Mouse (Mus musculus): ENCODE results near the gene Fhl1. TPM values are rescaled to one million over a fixed set of nuclear protein-coding genes. Genes with fewer than 3 reads are reported as not detected.

The Fhl1 gene
- polyA plus RNA-seq, 1 experiment: 23.4 TPM

DNA sequence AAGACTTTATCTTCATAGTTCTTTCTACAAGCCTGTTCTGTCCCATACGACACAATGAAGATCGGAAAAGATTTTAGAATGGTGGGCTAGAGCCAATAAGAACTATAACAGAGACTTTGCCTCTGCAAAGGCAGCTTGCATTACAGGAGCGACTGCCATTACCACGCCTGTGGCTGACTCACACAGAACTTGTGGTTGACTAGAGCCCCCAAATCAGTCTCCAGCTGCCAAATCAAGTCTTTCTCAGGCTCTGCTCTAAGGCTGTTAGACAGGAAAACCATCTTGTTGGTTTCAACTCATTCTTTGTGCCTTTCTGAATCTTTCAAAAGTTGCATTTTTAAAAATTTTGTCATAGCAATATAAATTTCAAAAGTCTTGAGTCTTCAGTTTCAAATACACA lies 33.7 kb upstream of the Fhl1 start:
- WGBS: 62% methylated on average over 4 of the region's 4 CpGs
- Histone ChIP-seq H3K36me3 (ENCODE audit: control insufficient read depth, insufficient read depth, low read length) (no peaks in the 10 kb centered on the region), H3K4me1 (ENCODE audit: control insufficient read depth, insufficient read depth, insufficient read length) (no peaks in the 10 kb centered on the region), H3K27me3 (ENCODE audit: control insufficient read depth, insufficient read depth, low read length) (no peaks in the 10 kb centered on the region), H3K27ac (ENCODE audit: insufficient read depth, low read length) (no peak overlapping the region), H3K4me3 (ENCODE audit: extremely low read depth, insufficient read depth, insufficient read length) (no peak overlapping the region)
- no peak for DNase-seq (ENCODE audit: low read depth in 1 of 2, low spot score in 2 of 2)
- TF ChIP-seq POLR2A (IDR thresholded peaks at IDR 0.05; ENCODE audit: low read depth, low read length) (no peak), CTCF (IDR thresholded peaks at IDR 0.05; ENCODE audit: extremely low read depth, insufficient read depth, insufficient read length, insufficient replicate concordance) (no peak)

DNA sequence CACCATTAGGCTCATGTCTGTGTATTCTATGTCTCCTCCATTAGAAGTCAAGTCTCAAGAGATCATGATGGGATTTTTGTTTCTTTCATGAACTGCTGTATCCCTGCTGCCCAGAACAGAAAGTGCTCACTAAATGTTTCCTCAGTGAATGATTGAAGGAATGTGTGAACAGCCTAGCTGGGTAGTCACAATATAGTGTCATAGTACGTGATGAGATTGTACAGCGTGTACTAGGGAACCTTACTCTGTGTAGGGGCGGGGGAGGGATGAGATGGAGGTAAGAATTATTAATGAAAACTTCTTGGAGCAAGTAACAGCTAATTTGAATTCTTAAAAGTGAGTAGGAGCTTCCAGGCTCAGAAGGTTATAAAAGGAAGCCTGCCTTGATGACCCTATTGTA lies 30.3 kb upstream of the Fhl1 start:
- H3K4me1 ChIP-seq (ENCODE audit: control insufficient read depth, insufficient read depth, insufficient read length): no peaks in the 10 kb centered on the region
- no peak for DNase-seq (ENCODE audit: low read depth in 1 of 2, low spot score in 2 of 2)
- no peak overlapping the region for H3K4me3 ChIP-seq (ENCODE audit: extremely low read depth, insufficient read depth, insufficient read length)
- H3K27me3 ChIP-seq (ENCODE audit: control insufficient read depth, insufficient read depth, low read length): no peaks in the 10 kb centered on the region
- no peak for TF ChIP-seq POLR2A (IDR thresholded peaks at IDR 0.05; ENCODE audit: low read depth, low read length)
- no peak overlapping the region for H3K27ac ChIP-seq (ENCODE audit: insufficient read depth, low read length)
- no peaks in the 10 kb centered on the region for H3K36me3 ChIP-seq (ENCODE audit: control insufficient read depth, insufficient read depth, low read length)
- WGBS: 82% methylated on average over 3 of the region's 3 CpGs

DNA sequence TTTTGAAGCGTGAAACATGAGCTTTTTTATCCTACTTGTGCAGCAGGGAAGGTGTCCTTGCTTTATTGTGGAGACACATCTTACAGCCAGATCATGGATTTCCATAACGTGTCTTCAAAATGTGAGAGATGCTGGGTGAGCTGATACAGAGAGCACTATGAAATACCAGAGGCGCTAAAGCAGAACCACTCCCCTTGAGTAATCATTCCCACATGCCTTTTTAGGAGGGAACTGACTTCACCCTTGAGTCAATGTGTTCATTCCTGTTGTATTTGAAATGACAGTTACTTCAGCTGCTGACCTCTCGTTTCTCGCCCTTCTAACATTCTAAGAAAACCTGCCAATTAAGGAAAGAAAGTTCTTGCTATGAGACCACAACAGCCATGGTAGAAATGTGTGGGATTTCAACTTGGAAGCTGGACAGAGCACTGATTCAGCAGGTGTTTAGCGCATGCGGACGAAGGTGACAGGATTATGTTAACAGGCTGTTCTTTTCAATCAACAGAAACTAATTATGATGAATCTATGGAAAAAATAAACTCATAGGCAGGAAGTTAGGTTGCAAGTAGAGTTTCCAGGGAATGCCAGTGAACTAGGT lies 27.5 kb upstream of the Fhl1 start:
- no peak for DNase-seq (ENCODE audit: low read depth in 1 of 2, low spot score in 2 of 2)
- no peak overlapping the region for H3K4me3 ChIP-seq (ENCODE audit: extremely low read depth, insufficient read depth, insufficient read length)
- H3K27me3 ChIP-seq (ENCODE audit: control insufficient read depth, insufficient read depth, low read length): no peaks in the 10 kb centered on the region
- H3K36me3 ChIP-seq (ENCODE audit: control insufficient read depth, insufficient read depth, low read length): no peaks in the 10 kb centered on the region
- no peaks in the 10 kb centered on the region for H3K4me1 ChIP-seq (ENCODE audit: control insufficient read depth, insufficient read depth, insufficient read length)
- H3K27ac ChIP-seq (ENCODE audit: insufficient read depth, low read length): no peak overlapping the region
- 82% methylated on average over 8 of the region's 8 CpGs for WGBS
- TF ChIP-seq POLR2A (IDR thresholded peaks at IDR 0.05; ENCODE audit: low read depth, low read length): no peak
- TF ChIP-seq CTCF (IDR thresholded peaks at IDR 0.05; ENCODE audit: extremely low read depth, insufficient read depth, insufficient read length, insufficient replicate concordance): no peak

DNA sequence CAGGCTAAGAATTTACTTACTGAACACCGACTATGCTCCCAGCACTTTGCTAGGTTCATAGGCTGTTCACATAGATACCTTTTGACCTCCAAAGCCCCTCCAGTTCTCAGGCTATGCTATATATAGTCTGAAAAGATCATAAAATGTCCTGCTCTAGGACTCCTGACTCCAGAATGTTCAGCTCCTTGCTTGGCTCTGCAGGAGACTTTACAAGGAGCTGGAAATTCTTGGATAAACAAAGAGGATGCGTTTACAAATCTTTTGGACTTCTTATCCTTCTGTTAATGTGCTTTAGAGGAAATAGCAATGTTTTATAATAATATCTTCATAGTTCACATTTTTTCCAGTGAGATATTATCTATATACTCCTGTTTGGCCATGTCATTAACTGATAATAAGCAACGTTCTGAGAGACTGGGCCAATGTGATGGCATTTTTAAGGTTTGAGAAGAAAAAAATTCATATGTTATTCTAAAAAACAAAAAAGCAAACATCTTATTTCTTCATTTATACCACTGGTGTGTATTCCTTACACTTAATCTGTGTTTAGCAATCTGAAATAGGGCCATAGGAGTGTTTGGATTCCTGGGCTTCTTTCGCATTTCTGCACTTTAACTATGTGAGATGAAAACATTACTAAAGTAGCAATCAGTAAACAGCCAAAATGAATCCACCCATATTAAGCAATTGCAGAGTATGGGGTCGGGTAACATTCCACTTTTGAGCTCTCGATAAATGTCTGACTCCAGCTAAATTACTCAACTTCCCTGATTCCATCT lies 22.8 kb upstream of the Fhl1 start:
- no peak overlapping the region for H3K27ac ChIP-seq (ENCODE audit: insufficient read depth, low read length)
- no peaks in the 10 kb centered on the region for H3K4me1 ChIP-seq (ENCODE audit: control insufficient read depth, insufficient read depth, insufficient read length)
- TF ChIP-seq CTCF (IDR thresholded peaks at IDR 0.05; ENCODE audit: extremely low read depth, insufficient read depth, insufficient read length, insufficient replicate concordance): no peak
- no peak for TF ChIP-seq POLR2A (IDR thresholded peaks at IDR 0.05; ENCODE audit: low read depth, low read length)
- H3K4me3 ChIP-seq (ENCODE audit: extremely low read depth, insufficient read depth, insufficient read length): no peak overlapping the region
- H3K27me3 ChIP-seq (ENCODE audit: control insufficient read depth, insufficient read depth, low read length): no peaks in the 10 kb centered on the region
- no peaks in the 10 kb centered on the region for H3K36me3 ChIP-seq (ENCODE audit: control insufficient read depth, insufficient read depth, low read length)
- 81% methylated on average over 6 of the region's 6 CpGs for WGBS
- no peak for DNase-seq (ENCODE audit: low read depth in 1 of 2, low spot score in 2 of 2)

DNA sequence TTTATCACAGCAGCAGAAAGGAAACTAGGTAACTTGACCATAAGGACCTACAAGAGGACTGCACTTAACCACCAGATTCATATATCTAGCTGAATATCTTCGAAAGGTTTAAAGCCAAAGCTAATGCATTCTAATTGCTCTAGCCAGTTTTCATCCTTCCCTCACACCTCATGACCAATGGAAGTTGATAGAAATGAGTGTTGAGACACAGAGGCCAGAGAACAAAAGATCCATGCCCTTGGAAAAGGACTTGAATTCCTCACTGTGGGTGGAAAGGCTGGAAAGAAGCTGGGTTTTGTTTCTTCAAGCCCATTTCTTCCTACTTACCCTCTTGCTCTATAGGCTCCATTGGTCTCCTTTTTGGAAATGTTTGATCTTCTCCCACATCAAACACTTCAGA lies 21.1 kb upstream of the Fhl1 start:
- WGBS: 86% methylated on average over 1 of the region's 1 CpGs
- no peak overlapping the region for H3K4me3 ChIP-seq (ENCODE audit: extremely low read depth, insufficient read depth, insufficient read length)

DNA sequence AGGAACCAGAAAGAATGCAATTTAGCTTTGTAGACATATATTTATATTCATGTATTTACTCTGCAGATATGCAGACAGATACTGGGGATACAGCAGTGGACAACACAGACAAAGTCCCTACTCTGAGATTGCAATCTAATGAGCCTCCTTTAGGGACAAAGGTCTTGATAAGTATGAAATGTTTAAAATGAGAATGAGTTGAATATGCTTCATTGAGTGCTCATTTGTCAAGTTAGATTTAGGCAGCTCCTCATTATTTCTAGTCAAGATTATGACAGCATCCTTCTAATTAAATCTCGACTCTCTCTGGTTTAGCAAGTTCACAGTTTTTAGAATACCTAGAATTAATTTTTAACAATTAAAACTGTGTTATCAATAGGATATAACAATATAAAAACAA lies 18.9 kb upstream of the Fhl1 start:
- DNase-seq (ENCODE audit: low read depth in 1 of 2, low spot score in 2 of 2): no peak
- WGBS: 76% methylated on average over 1 of the region's 1 CpGs
- TF ChIP-seq CTCF (IDR thresholded peaks at IDR 0.05; ENCODE audit: extremely low read depth, insufficient read depth, insufficient read length, insufficient replicate concordance): no peak
- TF ChIP-seq POLR2A (IDR thresholded peaks at IDR 0.05; ENCODE audit: low read depth, low read length): no peak

More for the DNA sequence above, 21.1 kb upstream of the Fhl1 start:
- no peak for DNase-seq (ENCODE audit: low read depth in 1 of 2, low spot score in 2 of 2)
- Histone ChIP-seq H3K27ac (ENCODE audit: insufficient read depth, low read length) (no peak overlapping the region), H3K36me3 (ENCODE audit: control insufficient read depth, insufficient read depth, low read length) (no peaks in the 10 kb centered on the region), H3K27me3 (ENCODE audit: control insufficient read depth, insufficient read depth, low read length) (no peaks in the 10 kb centered on the region), H3K4me1 (ENCODE audit: control insufficient read depth, insufficient read depth, insufficient read length) (no peaks in the 10 kb centered on the region)
- TF ChIP-seq POLR2A (IDR thresholded peaks at IDR 0.05; ENCODE audit: low read depth, low read length) (no peak), CTCF (IDR thresholded peaks at IDR 0.05; ENCODE audit: extremely low read depth, insufficient read depth, insufficient read length, insufficient replicate concordance) (no peak)

DNA sequence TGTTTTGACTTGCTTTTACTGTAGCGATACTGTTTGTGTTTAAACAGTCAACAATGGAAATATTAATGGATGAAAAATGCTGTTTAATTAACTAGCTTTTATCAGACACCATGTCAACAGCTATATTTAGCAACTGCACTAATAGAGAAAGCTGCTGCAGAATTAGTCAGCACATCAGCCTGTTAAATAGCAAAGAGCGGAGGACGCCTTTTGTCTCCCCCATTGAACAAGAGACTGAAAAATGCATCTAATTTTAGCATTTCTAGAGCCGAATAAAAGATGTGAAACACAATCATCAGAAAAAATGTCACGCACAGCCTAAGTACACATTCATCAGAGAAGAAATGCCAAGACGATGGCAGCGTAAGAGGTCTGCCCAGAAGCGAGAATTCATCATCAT lies 9.0 kb upstream of the Fhl1 start:
- Histone ChIP-seq H3K27ac (ENCODE audit: insufficient read depth, low read length) (no peak overlapping the region), H3K4me3 (ENCODE audit: extremely low read depth, insufficient read depth, insufficient read length) (no peak overlapping the region), H3K27me3 (ENCODE audit: control insufficient read depth, insufficient read depth, low read length) (no peaks in the 10 kb centered on the region), H3K4me1 (ENCODE audit: control insufficient read depth, insufficient read depth, insufficient read length) (no peaks in the 10 kb centered on the region), H3K36me3 (ENCODE audit: control insufficient read depth, insufficient read depth, low read length) (no peaks in the 10 kb centered on the region)
- 85% methylated on average over 8 of the region's 8 CpGs for WGBS
- TF ChIP-seq POLR2A (IDR thresholded peaks at IDR 0.05; ENCODE audit: low read depth, low read length) (no peak), CTCF (IDR thresholded peaks at IDR 0.05; ENCODE audit: extremely low read depth, insufficient read depth, insufficient read length, insufficient replicate concordance) (no peak)
- DNase-seq (ENCODE audit: low read depth in 1 of 2, low spot score in 2 of 2): no peak

More for the DNA sequence above, 18.9 kb upstream of the Fhl1 start:
- H3K4me1 ChIP-seq (ENCODE audit: control insufficient read depth, insufficient read depth, insufficient read length): no peaks in the 10 kb centered on the region
- no peak overlapping the region for H3K4me3 ChIP-seq (ENCODE audit: extremely low read depth, insufficient read depth, insufficient read length)
- H3K27me3 ChIP-seq (ENCODE audit: control insufficient read depth, insufficient read depth, low read length): no peaks in the 10 kb centered on the region
- H3K36me3 ChIP-seq (ENCODE audit: control insufficient read depth, insufficient read depth, low read length): no peaks in the 10 kb centered on the region
- H3K27ac ChIP-seq (ENCODE audit: insufficient read depth, low read length): no peak overlapping the region

Data from spleen, adult 2 months (tissue).